Mouse (Mus musculus): ENCODE measurements around the gene Pard3. TPM values are rescaled to one million over a fixed set of nuclear protein-coding genes. Genes with fewer than 3 reads are reported as not detected.

The Pard3 gene
- total RNA-seq (2021): 37.8 and 40.2 TPM in 2 replicates
- long read RNA-seq, experiment 1, full-length matches to known transcripts: 4 of 10 reads
- long read RNA-seq, experiment 1, partial matches to known transcripts: 2 of 10 reads
- long read RNA-seq, experiment 1, other reads (novel, unspliced or antisense): 4 of 10 reads
- long read RNA-seq, experiment 2, full-length matches to known transcripts: 4 of 18 reads
- long read RNA-seq, experiment 2, partial matches to known transcripts: 5 of 18 reads
- long read RNA-seq, experiment 2, other reads (novel, unspliced or antisense): 9 of 18 reads

DNA sequence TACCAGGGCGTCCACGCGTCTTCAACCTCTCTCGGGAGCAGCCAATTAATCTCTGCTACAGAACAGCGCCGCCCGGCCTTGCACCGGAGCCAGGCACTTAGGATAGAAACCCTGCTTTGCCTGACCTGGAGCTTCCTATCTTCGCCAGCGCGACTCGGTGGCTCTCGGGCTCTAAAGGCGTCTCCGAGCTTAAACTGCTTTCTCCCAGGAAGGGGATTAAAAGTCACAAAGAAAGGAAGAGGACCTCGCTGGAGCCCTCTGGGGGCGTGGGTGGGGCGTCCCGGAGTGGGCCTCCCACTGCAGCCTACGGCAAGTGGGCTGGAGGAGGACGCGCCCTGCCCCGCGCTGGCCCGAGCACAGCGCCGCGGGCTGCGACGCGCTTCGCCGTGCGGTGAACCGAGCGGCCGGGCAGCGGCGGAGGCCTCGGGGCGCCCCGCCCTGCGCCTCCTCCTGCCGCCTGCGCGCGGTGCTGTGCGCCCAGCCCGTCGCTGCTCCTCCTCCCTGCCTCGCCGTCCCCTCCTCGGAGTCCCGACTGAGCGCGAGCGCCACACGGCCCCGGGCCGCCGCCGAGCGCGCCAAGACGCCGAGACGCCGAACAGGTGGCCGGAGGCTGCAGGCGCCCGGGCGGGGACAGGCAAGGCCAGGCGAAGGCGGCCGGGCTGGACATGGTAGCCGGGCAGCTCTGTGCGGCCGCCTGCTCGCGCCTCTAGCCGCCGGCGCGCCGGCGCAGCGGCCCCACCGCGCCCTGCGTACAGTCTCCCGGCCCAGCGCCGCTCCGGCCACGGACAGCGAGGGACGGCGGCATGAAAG, at the start of gene Pard3:
Gene Pard3 (plus strand): TSS at position 343 of the 810 bp plus-strand sequence.
- peak; percentile 91 for DNase-seq

DNA sequence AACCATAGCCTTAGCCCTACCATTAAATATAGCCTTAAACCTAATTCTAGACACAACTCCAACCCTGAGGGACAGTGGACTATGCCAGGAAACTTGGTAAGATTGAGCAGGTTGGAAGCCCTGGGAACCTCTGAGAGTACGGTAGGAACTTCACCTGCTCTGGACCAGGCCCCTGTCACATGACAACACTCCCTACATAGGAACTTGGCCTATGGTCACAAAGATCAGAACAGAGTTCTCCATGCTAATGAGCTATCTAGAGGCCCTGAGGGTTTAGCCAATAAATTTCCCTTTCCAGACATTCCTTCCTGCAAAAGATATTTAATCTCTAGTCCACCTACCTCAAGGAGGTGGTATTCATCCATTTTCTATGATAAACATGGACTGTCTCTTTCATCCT, 41.9 kb upstream of the Pard3 start:
- no peak for DNase-seq

DNA sequence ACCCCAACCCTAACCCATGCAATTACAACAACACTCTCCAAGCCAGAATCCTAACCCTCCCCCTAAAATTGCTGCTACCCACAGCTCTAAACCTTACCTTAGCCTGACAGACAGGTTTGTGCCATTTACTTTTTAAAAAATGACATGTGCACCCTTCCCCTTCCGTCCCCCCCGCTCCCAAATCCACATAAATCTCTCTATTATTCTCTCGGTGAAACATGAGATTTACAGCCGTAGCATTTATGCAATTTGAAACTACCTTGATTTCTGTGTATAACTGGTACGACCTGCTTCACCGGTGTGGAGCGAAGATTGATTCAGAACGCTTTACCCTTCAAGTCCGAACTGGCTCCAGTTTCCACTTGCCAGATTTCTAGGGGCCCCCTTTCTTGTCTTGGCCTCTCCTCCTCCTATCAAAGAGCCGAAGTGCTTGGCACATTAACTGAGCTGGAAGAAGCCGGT, 38.4 kb upstream of the Pard3 start:
- no peak for DNase-seq

DNA sequence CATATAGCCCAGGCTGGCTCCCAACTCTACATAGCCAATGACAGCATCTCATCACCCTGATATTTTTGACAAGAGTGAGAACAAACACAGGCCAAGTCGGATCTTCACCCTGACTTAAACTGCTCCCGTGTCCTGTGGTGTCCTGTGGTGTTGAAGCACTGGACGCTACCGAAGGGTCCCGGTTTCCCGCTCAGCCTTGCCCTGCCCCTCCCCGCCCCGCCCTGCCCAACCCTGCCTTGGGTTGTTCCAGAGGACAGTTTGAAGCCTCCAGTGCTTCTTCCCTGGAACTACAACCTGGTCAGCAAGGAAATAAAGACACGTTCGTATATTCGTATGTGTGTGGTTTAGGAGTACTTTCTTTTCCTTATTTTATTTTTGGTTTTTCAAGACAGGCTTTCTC, 37.9 kb upstream of the Pard3 start:
- DNase-seq: no peak

DNA sequence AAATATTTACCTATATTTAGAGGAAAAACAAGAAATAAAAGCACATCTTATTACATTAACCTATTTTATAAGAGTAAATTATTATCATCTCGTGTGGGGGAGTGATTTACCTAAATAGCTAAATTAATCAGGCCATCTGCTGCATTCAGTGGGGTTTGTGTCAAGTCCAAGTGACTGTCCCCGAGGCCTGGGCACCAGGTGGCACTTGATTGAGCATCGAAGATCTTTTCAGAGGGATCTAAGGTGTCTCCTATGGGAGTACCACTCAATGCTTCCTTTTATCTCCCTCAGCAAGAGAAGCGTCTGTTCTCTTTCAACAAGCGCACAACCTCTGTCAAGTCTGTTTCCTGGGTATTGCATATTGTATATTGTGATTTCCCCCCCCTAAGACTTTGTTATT, 32.2 kb upstream of the Pard3 start:
- DNase-seq: no peak

DNA sequence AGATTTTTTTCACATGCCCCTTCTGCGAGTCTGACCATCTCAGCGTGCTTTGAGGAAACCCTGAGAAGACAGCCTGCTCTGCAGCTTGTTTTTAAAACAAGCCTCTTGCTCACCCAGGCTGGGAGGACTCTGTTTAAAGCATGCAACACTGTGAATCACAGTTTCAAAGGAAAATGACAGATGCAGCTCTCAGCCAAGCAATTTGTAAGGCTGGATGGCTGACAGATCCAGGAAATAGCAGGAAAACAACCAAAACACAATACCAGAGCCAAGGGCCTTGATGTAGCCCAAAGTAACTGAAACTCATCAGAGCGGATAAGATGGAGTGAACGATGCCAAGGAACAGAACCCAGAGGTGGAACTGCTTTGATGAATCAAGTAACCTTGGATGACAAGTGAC, 24.8 kb upstream of the Pard3 start:
- no peak for DNase-seq

DNA sequence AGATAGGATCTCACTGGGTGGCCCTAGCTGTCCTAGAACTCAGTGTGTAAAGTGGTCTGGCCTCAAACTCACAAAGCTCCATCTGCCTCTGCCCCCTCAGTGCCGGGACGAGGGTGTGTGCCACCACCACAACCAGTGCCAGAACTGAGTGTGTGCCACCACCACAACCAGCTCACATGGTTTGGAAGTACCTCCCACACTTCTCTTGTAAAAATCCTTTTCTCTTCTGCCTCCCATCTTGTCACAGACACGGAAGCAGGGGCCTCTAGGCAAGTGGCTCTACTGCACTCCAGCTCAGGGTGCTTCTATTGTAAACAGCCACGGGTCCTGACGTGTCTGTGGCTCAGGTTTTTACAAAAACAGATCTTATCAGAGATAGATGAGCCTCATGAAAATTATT, 13.7 kb upstream of the Pard3 start:
- DNase-seq: no peak

DNA sequence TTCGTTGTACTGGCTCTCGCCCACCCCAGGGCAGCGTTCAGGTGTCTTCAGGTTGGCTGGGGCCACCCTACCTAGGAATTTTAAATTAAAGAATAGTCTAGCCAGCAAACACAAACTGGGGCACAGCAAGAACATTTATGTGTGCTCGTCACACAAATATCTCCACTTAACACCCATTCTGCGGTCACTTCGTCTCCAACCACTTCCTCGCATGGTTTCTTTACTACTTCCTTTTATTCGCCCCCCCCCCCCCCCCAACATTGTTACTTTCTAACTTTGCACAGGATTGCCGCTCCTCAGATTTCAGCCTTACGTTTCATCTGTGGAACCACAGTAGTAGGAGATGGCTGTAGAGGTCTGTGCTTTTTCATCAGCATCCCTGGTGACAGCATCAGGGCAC, 11.6 kb upstream of the Pard3 start:
- no peak for DNase-seq

DNA sequence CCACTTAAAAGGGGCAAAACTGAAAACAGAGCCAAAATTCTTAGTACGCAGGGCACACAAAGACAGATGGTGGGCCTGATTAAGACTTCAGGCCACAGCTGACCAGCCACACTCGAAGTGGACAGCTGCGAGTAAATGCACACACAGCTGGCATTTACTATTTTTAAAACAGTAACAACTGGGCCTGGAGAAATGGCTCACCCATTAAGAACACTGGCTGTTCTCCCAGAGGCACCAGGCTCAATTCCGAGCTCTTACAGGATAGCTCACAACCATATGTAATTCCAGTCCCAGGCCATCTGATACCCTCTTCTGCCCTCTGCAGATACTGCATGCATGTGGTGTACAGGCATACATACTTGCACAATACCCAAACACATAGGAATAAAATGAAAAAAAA, 8.6 kb upstream of the Pard3 start:
- no peak for DNase-seq

DNA sequence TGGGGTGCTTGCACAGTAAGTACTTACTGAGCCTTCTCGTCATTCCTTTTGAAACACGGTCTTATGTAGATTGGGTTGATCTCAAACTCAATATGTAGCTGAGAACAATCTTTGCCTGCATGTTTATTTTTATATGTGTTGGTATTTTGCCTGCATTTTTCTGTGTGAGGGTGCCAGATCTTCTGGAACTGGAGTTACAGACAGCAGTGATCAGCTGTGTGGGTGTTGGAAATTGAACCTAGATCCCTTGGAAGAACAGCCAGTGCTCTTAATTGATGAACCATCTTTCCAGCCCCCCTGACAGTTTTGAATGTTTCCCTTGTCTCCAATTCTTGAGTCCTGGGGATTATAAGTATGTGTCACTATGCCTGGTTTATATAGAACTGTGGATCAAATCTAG, 4.9 kb upstream of the Pard3 start:
- DNase-seq: no peak

DNA sequence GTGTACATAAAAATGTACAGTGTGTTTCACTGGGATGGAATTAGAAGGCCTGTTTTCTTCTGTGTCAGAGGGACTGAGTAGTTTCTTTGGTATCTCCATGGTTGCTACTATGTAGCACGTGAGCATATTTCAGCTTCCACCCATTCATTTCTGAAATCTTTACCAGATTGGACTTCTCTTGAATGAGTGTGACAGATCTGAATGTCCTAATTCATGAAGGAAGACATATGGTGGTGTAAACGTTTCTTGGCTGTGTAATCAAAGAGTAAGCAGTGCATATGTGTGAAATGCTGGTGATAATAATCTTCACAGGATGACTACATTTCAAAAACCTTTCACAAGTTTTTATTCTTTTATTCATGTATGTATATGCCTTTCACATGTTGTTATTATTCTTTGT, 3.9 kb upstream of the Pard3 start:
- no peak for DNase-seq

DNA sequence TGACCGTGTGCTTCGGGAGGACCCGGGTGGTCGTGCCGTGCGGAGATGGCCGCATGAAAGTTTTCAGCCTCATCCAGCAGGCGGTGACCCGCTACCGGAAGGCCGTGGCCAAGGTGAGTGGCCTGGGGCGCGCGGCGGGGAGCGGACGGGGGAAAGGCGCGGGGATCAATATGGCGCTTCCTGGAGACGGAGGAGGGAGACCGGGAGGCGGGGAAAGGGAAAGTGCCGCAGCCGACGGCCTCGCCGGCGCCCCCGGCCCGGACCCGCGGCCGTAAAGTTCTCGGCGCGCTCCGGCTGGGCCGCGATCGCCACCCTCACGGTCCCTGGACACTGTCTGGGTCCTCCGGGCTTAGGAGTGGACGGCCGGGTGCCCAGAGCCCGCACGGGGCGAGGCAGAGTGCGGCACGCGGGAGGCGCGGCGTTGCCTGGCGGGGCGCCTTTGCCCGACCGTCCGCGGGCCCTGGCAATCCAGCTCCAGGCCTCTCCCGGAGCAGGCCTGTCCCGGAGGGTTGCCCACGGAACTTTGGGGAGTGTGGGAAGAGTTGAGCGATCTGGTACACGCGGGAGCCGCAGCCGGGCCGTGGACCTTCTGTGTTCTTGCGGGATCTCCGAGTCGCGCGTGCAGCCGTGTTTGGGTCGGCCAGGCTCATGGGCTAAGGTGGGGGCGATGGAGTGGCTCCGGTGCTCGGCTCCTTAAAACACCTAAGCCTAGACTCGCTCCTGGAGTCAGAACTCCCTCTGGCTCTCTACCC, 844 bp downstream of the Pard3 start:
- DNase-seq: peak; percentile 73

DNA sequence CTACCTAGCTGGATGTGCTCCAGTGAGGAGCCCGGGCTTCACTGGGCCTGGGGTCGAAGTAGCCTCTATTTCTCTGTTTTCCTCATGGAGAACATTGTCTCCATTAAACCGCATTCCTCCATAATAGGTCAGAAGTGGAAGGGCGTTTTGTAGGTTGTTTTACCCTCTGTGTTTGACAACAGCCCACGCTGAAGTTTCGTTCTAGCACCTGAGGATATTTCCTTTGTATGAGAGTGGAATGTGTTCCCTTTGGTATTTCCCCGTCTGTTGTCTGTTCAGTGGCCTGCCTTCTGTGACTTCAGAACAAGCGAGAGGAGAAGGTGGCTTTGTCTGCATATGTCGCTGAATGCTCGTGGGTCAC, 1.4 kb downstream of the Pard3 start:
- DNase-seq: no peak

DNA sequence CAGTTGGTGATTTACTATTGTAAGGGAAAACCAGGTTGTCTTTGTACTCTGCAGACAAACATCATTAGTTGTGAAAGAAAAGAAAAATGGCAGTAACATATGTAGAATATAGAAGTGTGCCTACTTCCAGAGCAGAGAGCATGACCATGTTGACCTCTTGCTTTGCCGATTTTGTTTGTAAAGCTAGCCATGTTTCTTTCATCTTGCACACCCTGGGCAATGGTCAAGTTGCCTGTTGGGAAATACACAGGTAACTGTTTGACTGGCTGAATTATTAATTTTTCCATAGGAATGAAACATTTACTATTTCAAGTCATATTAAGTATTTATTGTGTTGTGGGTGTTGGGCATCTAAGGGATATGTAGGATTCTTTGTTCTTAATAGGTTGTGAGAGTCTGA, 2.1 kb downstream of the Pard3 start:
- no peak for DNase-seq

DNA sequence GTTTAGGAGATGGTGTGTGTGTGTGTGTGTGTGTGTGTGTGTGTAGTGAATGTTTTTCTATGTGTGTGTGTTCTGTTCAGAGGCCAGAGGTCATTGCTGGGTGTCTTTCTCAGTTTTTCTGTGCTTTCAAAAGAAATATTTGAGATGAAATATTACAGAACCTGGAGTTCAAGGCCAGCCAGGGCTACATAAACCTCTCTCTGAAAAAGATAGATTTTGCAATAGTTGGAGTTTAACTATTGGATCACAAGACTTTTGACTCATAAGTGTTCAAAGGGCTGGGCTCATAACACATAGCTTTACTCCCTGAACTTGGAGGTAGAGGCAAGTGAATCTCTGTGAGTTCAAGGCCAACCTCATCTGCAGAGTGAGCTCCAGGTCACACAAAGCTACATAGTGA, 2.8 kb downstream of the Pard3 start:
- DNase-seq: no peak

DNA sequence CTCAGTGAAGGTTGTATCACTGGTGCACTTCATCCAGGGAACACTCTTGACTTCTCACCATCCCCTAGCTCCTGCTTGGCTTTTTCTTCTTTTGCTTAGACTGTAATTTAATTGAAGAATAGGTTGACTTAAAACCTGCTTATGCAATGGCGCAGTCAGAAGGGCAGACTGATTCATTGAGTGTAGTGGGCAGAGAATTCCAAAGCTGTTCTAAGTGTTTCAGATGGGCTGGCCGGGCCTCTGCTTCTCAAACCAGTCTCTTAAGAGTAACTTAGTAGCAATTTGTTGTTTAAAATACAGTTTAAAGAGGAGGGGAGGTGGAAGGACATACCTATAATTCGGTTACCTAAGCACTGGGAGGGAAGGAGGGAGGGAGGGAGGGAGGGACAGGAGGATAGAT, 5.0 kb downstream of the Pard3 start:
- DNase-seq: no peak

DNA sequence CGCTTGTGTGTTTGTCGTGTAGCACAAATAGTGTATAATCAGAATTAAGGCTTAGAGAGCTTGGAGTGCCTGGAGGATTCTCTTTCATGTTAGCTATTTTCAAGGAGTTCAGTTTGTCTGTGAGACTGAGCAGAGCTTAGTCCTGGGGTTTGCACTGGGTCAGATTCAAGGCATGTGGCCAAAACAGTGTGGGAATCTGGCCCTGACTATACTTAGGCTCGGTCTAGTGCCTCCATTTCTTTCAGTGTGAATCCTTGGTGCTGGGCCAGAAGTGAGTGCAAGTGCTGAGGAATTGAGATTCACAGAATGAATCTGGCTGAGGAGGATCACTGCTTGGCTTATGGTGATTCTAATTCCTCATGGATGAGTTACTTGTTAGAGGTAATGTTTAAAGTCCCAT, 6.5 kb downstream of the Pard3 start:
- DNase-seq: peak; percentile 24

DNA sequence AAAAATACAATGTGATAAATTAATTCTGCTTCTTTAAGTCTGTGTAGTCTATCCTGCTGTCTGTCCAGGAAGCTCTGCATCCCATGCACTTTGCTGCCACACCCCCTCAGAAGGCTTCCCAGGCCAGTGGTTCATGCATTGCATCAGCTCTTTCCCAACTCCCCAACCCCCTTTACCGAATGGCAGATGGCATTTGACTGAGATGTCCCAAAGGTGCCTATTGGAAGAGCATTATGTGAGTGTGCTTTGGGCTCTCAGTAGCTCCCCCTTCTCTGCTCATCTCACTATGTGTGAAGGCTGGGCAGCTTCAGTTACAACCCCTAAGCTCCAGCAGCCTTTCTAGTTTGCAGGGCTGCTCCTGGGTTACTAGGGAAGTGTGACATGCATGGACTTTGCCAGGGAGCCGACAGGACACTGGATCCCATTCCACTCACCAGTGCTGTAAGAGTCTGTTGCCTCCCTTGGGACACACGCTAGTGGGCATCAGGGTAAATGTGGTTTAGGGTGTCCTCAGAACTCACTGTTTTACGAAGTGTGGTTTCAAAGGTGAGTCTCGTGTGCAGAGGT, 9.4 kb downstream of the Pard3 start:
- peak; percentile 20 for DNase-seq

DNA sequence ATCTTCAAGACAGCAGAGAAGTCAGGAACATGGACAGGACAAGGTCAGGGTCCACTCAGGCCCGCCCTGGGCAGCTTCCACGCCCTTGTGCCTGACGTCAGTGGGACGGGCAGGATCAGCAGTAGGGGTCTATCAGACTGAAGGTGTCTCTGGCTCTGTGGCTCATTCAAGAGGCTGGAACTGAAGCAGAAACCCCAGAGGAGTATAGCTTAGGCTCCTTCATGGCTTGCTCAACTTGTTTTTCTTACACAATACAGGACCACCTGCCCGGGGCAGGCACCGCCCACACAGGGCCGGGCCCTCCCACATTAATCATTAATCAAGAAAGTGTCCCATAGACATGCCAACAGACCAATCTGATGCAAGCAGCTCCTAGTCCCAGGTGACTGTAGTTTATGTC, 12.8 kb downstream of the Pard3 start:
- DNase-seq: no peak

DNA sequence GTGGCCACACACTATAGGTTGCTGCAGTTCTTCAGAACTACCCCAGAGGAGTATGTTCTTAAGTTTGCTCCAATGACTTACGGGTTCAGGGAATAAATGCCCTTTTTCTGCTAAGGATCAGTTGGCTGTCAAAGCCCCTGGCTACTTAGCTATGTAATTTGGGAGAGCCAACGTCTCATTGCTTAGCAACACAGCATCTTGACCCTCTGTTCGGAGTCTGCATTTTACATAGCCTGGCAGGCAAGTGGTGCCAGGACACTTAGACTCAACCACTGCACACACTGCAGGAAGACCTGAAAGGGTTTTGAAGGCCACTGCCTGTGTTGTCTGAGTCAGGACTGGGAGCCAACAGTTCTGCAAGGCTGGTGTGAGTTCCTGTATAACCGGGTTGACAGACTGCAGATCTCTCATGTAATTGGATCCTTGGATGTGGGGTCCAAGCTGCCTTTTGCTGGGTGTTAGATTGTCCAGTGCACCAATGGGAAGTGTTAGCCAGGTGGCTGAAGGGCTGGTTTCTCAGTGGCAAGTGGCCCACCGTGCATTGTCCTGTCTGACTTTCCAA, 15.6 kb downstream of the Pard3 start:
- peak; percentile 41 for DNase-seq

DNA sequence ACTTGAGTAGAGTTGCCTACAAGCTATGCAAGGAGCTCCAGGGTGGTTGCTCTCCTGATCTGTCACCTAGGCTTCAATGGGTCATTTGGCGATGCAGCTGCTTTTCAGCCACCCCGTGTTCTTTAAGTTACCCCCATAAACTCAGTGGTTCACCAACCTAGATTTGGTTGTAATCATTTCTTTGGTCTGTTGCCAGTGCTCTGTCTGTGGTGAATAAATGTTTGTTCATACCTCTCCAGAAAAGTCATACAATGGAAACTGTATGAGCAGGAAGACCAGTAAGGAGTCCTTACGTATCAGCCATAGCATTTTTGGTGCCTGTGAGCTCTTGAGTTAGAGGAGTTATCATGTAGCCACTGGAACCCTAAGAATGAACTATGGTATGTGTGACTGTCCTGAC, 17.6 kb downstream of the Pard3 start:
- DNase-seq: no peak

DNA sequence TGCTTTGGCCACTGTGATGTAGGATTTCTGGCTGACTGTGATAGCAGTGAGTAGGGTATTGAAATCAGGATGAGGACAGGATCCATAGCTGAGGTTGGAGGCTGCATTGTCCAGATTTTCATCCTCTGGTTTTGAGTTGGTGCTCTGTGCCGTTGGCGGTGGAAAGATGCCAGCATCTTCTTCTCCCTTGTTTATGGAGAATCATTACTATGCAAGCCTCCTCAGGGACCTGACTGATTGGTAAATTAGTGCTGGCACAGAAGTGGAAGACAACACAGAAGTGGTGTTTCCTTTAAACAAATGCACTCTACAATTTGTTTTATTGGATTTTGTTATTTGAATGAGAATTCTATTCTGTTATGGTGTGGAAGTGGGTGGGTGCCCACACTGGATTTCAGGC, 18.8 kb downstream of the Pard3 start:
- no peak for DNase-seq

DNA sequence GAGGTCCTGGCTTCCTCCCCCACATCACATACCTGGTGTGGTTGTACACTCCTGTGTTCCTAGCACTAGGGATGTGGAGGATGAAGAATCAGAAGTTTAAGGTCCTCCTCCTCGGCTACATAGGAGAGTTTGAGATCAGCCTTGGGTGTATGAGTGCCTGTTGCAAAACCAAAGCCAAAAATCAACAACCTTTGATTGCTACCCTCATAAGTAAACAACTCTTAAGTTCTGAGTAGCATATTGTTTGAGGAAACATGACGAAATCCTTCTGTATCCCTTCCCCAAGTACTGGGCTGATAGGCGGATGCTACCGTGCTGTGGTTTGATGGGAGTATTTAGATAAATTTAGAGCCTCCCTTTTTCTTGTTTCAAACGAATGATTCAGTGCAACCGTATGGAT, 20.9 kb downstream of the Pard3 start:
- no peak for DNase-seq
